Mouse (Mus musculus): ENCODE measurements at regions not wholly inside any gene's neighbourhood (a gene's known extent, or its start where the extent isn't known, plus 50 kb on each side); places are given as distances from the start of the nearest gene placed in this dataset.
A peak's percentile ranks its signal among the peaks of the same experiment; 100 is the strongest.

DNA sequence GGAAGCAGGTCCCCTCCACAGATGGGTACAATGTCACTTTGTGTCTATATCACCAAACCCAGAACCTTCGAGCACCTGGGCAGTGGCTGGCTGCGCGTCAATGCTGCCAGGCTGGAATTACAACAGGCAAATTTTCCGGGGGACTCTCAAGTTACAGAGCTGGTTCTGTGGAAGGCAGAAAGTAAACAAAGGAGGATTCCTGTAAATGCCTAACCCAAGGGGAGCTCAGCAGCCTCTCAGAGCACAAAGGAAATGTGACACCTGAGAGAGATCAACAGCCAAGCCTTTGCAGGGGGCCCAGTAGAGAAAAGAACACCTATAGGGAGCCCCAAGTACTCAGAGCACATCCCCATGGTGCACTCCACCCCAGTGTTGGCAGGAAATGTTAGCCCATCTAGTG is 70.7 kb downstream of the Setd4 start:
- TF ChIP-seq POLR2A (IDR thresholded peaks at IDR 0.05; ENCODE audit: low read depth, low read length), result no peak
- TF ChIP-seq CTCF (IDR thresholded peaks at IDR 0.05; ENCODE audit: borderline replicate concordance, insufficient read depth, low read length), result no peak
- 0 out of 2 replicates have a peak, but pooled peaks cover 2% of the 10 kb centered on the region for H3K4me1 ChIP-seq (ENCODE audit: control insufficient read depth, insufficient read depth, low read length)
- H3K27ac ChIP-seq (ENCODE audit: insufficient read depth, low read length), result no peak overlapping the region
- H3K4me3 ChIP-seq (ENCODE audit: insufficient read depth, low read length), result no peak overlapping the region

DNA sequence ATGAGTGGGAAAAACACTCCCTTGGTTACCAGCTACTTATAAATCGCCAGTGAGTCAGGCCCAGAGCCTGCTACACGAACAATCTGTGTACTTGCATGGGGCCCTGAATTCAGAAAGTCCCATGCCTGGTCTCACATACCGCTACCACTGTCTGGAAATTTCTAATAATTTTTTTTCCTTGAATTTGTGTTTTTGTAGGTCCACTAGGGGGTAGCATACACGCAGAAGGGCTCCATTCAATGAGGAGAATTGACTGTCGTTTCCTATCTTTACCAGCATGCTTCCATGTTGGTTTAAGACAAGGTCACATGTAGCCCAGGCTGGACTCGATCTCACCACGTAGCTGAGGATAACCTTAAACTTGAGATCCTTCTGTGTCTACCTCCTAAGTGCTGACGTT is 71.9 kb downstream of the Setd4 start:
- H3K27ac ChIP-seq (ENCODE audit: insufficient read depth, low read length), result no peak overlapping the region
- no peak for TF ChIP-seq POLR2A (IDR thresholded peaks at IDR 0.05; ENCODE audit: low read depth, low read length)
- TF ChIP-seq CTCF (IDR thresholded peaks at IDR 0.05; ENCODE audit: borderline replicate concordance, insufficient read depth, low read length), result no peak
- no peak overlapping the region for H3K4me3 ChIP-seq (ENCODE audit: insufficient read depth, low read length)

DNA sequence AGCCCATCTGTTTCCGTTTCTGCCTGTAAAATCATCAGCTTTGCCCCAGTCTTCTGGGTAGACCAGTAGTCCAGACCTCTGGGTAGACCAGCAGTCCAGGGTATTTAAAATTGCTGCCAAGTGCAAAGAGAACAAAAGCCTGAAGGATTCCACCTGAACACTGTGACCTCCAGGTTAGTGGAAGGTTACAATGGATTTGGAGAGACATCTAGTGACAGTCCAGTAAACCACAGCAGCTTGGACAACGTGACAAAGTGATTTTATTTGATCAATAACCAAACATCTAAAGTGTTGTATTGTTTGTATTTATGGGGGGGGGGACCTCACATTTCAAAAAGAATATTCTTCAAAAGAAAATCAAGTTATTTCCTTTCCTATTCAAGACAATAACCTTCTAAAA is 81.4 kb downstream of the Setd4 start:
- TF ChIP-seq CTCF (IDR thresholded peaks at IDR 0.05; ENCODE audit: borderline replicate concordance, insufficient read depth, low read length), result no peak
- TF ChIP-seq POLR2A (IDR thresholded peaks at IDR 0.05; ENCODE audit: low read depth, low read length), result no peak
- H3K27ac ChIP-seq (ENCODE audit: insufficient read depth, low read length), result no peak overlapping the region
- H3K4me1 ChIP-seq (ENCODE audit: control insufficient read depth, insufficient read depth, low read length), result peaks cover 8% of the 10 kb centered on the region; the same call in 1 of the 2 replicates
- H3K4me3 ChIP-seq (ENCODE audit: insufficient read depth, low read length), result no peak overlapping the region

More for the DNA sequence above, 71.9 kb downstream of the Setd4 start:
- 0 out of 2 replicates have a peak, but pooled peaks cover 2% of the 10 kb centered on the region for H3K4me1 ChIP-seq (ENCODE audit: control insufficient read depth, insufficient read depth, low read length)

DNA sequence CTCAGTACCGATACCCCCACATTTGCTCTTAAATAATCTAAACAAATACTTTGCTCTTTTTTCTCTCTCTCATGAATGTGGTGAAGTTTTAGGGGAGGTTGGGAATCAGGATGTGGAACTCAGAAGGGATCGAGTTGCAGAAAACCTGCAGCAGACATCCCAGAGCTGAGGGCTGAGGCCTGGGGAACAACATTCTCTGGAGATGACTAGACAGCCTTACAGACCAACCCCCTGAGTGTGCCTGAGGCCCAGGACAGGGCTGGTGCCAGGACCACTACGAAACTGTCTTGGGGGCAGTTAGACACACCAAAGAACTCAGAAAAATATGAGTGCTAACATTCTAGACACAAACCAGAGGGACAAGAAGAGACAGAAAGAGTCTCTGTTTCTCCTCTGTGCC is 83.4 kb downstream of the Setd4 start:
- Histone ChIP-seq H3K4me3 (ENCODE audit: insufficient read depth, low read length) (no peak overlapping the region), H3K4me1 (ENCODE audit: control insufficient read depth, insufficient read depth, low read length) (peaks cover 12% of the 10 kb centered on the region), H3K27ac (ENCODE audit: insufficient read depth, low read length) (peak overlapping the region; percentile 83)
- TF ChIP-seq CTCF (IDR thresholded peaks at IDR 0.05; ENCODE audit: borderline replicate concordance, insufficient read depth, low read length) (no peak), POLR2A (IDR thresholded peaks at IDR 0.05; ENCODE audit: low read depth, low read length) (no peak)

DNA sequence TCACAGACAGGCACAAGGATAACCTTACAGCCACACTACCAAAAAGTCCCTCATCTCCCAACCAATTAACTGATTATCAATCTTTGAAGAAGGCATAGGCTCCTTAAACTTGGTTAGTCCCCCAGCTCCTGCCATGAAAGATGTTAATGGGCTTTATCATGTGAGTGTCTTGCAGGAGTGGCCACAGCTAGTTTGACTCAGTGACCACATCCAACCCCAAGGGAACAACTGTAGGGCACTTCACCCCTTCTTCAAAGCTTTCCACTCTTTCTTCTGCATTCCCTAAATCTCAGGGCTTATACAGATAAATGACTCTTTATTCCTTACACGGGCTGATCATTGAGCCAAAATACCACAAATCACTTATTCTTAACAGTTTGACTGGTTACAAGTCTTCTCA is 85.2 kb downstream of the Setd4 start:
- Histone ChIP-seq H3K4me1 (ENCODE audit: control insufficient read depth, insufficient read depth, low read length) (peaks cover 12% of the 10 kb centered on the region), H3K27ac (ENCODE audit: insufficient read depth, low read length) (no peak overlapping the region), H3K4me3 (ENCODE audit: insufficient read depth, low read length) (no peak overlapping the region)
- no peak for TF ChIP-seq CTCF (IDR thresholded peaks at IDR 0.05; ENCODE audit: borderline replicate concordance, insufficient read depth, low read length)
- TF ChIP-seq POLR2A (IDR thresholded peaks at IDR 0.05; ENCODE audit: low read depth, low read length), result no peak

DNA sequence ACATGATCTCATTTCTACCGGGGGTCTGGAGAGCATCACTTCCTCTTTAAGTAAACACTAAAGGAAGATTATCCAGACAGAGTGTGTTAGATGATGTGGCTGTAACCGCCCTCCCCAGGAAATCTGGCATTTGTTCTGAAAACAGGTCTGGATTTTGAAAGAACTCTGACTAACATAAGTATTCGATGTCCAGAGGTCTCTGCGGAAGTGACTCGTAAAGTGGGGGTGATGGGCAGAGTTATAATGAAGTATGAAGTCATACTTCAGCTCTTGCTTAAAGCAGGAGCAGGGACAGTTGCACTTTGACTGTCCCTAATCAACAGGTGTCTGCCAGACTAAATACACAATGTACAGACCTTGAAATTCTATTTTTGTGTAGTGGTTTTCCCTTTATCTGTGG is 87.1 kb downstream of the Setd4 start:
- H3K4me3 ChIP-seq (ENCODE audit: insufficient read depth, low read length), result no peak overlapping the region
- TF ChIP-seq CTCF (IDR thresholded peaks at IDR 0.05; ENCODE audit: borderline replicate concordance, insufficient read depth, low read length), result no peak
- TF ChIP-seq POLR2A (IDR thresholded peaks at IDR 0.05; ENCODE audit: low read depth, low read length), result no peak

DNA sequence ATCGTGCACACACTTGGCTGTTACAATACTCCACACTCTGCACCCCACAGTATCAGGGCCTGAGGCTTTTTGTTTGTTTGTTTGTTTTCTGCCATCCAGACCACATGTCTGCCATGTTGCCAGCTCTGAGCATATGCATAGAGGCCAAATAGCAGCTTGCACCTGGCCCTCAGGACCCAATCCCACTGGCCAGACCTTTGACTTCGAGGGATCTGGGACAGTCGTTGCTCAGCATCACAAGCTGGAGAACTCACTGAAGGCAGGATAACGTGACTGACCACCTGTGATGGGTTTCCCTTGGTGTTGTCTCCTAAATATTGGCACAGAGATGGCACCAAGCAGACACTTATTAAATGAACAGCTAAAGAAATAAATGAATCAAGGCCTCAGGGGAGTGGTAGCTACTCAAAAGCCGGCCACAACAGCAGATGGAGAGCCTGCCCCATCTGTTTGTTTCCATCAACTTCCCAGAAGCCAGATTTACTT is 88.4 kb downstream of the Setd4 start:
- TF ChIP-seq CTCF (IDR thresholded peaks at IDR 0.05; ENCODE audit: borderline replicate concordance, insufficient read depth, low read length), result no peak
- TF ChIP-seq POLR2A (IDR thresholded peaks at IDR 0.05; ENCODE audit: low read depth, low read length), result no peak
- H3K27ac ChIP-seq (ENCODE audit: insufficient read depth, low read length), result no peak overlapping the region
- no peak overlapping the region for H3K4me3 ChIP-seq (ENCODE audit: insufficient read depth, low read length)
- peaks cover 12% of the 10 kb centered on the region for H3K4me1 ChIP-seq (ENCODE audit: control insufficient read depth, insufficient read depth, low read length)

More for the DNA sequence above, 87.1 kb downstream of the Setd4 start:
- Histone ChIP-seq H3K27ac (ENCODE audit: insufficient read depth, low read length) (peak overlapping the region; percentile 79), H3K4me1 (ENCODE audit: control insufficient read depth, insufficient read depth, low read length) (peaks cover 12% of the 10 kb centered on the region)

DNA sequence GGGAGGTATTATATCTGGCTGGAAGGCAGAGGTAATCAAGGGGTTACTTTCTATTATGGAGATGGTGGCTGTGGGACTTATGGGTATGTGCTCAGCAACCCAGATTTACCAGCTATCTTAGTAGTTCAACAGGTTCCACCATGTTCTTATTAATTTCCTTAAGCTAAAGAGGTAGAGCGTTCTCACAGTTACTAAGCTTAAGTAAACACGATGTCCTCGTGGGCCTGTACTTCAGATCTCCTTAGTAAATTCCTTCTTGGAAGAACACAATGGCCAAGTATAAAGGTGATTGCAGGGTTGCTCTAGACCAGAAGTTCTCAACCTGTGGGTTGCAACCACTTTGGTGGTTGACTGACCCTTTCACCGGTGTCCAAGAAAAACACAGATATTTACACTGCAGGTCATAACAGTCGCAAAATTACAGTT is 90.2 kb downstream of the Setd4 start:
- no peak overlapping the region for H3K27ac ChIP-seq (ENCODE audit: insufficient read depth, low read length)
- TF ChIP-seq POLR2A (IDR thresholded peaks at IDR 0.05; ENCODE audit: low read depth, low read length) (no peak), CTCF (IDR thresholded peaks at IDR 0.05; ENCODE audit: borderline replicate concordance, insufficient read depth, low read length) (no peak)
- H3K4me1 ChIP-seq (ENCODE audit: control insufficient read depth, insufficient read depth, low read length), result peaks cover 6% of the 10 kb centered on the region

DNA sequence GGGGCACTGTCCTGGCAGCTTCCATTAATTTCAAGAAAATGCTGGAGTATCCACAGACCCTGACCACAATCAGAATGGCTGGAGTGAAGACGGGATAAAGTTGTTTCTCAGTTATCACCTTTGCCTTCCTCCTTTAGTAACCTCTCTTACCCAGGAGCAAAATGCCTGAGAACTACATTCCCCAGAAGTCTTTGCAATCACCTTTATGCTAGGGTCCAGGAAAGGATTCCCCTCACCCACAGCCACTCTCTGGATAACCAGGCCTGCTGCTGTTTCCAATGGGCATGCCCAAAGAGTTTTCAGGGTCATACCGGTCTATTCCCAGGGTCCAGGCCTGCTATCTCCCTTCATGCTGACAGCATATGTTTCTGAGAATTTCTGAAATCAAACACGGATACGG is 91.9 kb downstream of the Setd4 start:
- TF ChIP-seq POLR2A (IDR thresholded peaks at IDR 0.05; ENCODE audit: low read depth, low read length), result no peak
- no peak for TF ChIP-seq CTCF (IDR thresholded peaks at IDR 0.05; ENCODE audit: borderline replicate concordance, insufficient read depth, low read length)
- H3K4me3 ChIP-seq (ENCODE audit: insufficient read depth, low read length), result no peak overlapping the region
- H3K4me1 ChIP-seq (ENCODE audit: control insufficient read depth, insufficient read depth, low read length), result peaks cover 4% of the 10 kb centered on the region

More for the DNA sequence above, 90.2 kb downstream of the Setd4 start:
- H3K4me3 ChIP-seq (ENCODE audit: insufficient read depth, low read length), result no peak overlapping the region

DNA sequence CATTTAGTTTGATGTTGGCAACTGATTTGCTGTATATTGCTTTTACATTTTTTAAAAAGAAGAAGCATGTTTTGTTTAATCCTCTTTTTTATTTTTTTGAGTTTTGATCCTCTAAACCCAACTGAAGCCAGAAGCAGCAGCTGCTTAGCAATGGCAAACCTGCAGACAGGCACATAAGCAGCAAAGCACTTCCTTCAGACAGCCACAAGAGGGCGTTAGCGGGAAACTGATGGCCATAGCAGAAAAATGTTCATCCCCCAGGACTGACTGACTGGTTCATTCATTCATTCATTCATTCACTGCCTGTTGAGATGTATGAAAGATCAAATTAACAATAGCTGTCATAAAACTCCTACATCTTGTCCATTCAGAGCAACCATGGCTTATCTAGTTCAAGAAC is 92.3 kb downstream of the Setd4 start:
- H3K27ac ChIP-seq (ENCODE audit: insufficient read depth, low read length), result no peak overlapping the region
- TF ChIP-seq POLR2A (IDR thresholded peaks at IDR 0.05; ENCODE audit: low read depth, low read length), result no peak
- TF ChIP-seq CTCF (IDR thresholded peaks at IDR 0.05; ENCODE audit: borderline replicate concordance, insufficient read depth, low read length), result no peak
- peaks cover 3% of the 10 kb centered on the region for H3K4me1 ChIP-seq (ENCODE audit: control insufficient read depth, insufficient read depth, low read length)
- H3K4me3 ChIP-seq (ENCODE audit: insufficient read depth, low read length), result no peak overlapping the region

More for the DNA sequence above, 91.9 kb downstream of the Setd4 start:
- H3K27ac ChIP-seq (ENCODE audit: insufficient read depth, low read length), result no peak overlapping the region

Data from embryonic fibroblast, embryonic 13.5 days (primary cell).